Mouse (Mus musculus): ENCODE data around the gene Grap.

- TF ChIP-seq CTCF (IDR thresholded peaks at IDR 0.05; ENCODE audit: insufficient read depth, low read depth, low read length): no peak
- TF ChIP-seq POLR2A (IDR thresholded peaks at IDR 0.05; ENCODE audit: insufficient read depth, low read depth, low read length): no peak
Measured at GRCm38 (mm10) chr11:61643184-61643961, 9.7 kb upstream of the Grap start.
